Mouse (Mus musculus) neural tube, embryonic 12.5 days (tissue): ENCODE measurements around the gene Ttf2. TPM values are rescaled to one million over a fixed set of nuclear protein-coding genes. Genes with fewer than 3 reads are reported as not detected.

ENCODE experiments used
- ATAC-seq: fragments of 200-750 bp; cut with Nextera tagmentation; 2 replicates; pipeline ENCODE4 v1.8.0; 2017; ENCODE audit warnings: low read depth, mild to moderate bottlenecking, moderate TSS enrichment, moderate library complexity; ENCODE audit not compliant: low FRiP score
- H3K27ac ChIP-seq: fragments of 300-500 bp; sonication (generic); 2 replicates; pipeline ENCODE4 v1.5.1; 2016
- H3K27me3 ChIP-seq: fragments of 300-500 bp; sonication (generic); replicated peaks from 2 replicates; pipeline ENCODE4 v1.6.1; 2016; ENCODE audit warnings: mild to moderate bottlenecking
- H3K36me3 ChIP-seq: fragments of 300-500 bp; sonication (generic); 2 replicates; pipeline ENCODE4 v1.6.1; 2016; ENCODE audit warnings: mild to moderate bottlenecking
- H3K4me1 ChIP-seq: fragments of 300-500 bp; sonication (generic); 2 replicates; pipeline ENCODE4 v1.6.1; 2016
- H3K4me2 ChIP-seq: fragments of 300-500 bp; sonication (generic); replicated peaks from 2 replicates; pipeline ENCODE4 v1.6.1; 2016; ENCODE audit warnings: mild to moderate bottlenecking
- H3K4me3 ChIP-seq: fragments of 300-500 bp; sonication (generic); 2 replicates; pipeline ENCODE4 v1.5.1; 2016
- H3K9ac ChIP-seq: fragments of 300-500 bp; sonication (generic); 2 replicates; pipeline ENCODE4 v1.6.1; 2016; ENCODE audit warnings: mild to moderate bottlenecking
- H3K9me3 ChIP-seq: fragments of 300-500 bp; sonication (generic); 2 replicates; pipeline ENCODE4 v1.6.1; 2016; ENCODE audit warnings: mild to moderate bottlenecking
- WGBS: fragments of 180-500 bp; shearing (Covaris S2); methylation state at CpG from one replicate; pipeline ENCODE4 v1.1.7; 2016; 5-methylcytosine and 5-hydroxymethylcytosine counted together
- polyA plus RNA-seq: library from polyadenylated mRNA; unstranded; fragments of >200 nt; fragmentation: Nextera tagmentation; extraction: Ambion mirVana; gene quantifications from 2 replicates; pipeline ENCODE4 v1.2.1, GENCODE M21; 2016

The Ttf2 gene
- polyA plus RNA-seq, 1 experiment from 2014 or later, result 15.4 TPM

DNA sequence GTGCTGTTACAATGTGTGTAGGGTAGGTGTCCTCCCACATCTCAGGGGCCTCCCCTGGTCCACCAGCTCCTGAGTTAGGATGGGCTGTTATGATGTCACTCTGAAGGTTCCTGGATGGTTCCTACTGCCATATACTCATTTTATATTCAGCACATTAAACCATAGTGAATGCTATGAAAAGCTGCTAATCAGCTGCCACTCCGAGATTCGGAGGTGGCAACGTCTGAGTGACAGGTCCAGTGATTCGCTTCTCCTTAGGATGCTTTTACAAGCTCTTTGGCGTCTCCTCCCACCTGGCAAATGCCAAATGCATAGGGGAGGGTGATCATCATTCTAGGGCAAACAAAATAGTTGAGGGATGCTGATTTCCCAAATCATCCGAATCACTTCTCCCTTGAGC is 74.0 kb downstream of the Ttf2 start:
- no peaks in the 10 kb centered on the region for H3K4me1 ChIP-seq
- WGBS, result 86% methylated on average over 6 of the region's 6 CpGs
- no peaks in the 10 kb centered on the region for H3K27me3 ChIP-seq
- no peak overlapping the region for H3K4me3 ChIP-seq
- no peaks in the 10 kb centered on the region for H3K36me3 ChIP-seq
- H3K9ac ChIP-seq, result no peak overlapping the region
- no peaks in the 10 kb centered on the region for H3K9me3 ChIP-seq
- ATAC-seq, result no peak
- no peak overlapping the region for H3K27ac ChIP-seq
- no peak overlapping the region for H3K4me2 ChIP-seq

DNA sequence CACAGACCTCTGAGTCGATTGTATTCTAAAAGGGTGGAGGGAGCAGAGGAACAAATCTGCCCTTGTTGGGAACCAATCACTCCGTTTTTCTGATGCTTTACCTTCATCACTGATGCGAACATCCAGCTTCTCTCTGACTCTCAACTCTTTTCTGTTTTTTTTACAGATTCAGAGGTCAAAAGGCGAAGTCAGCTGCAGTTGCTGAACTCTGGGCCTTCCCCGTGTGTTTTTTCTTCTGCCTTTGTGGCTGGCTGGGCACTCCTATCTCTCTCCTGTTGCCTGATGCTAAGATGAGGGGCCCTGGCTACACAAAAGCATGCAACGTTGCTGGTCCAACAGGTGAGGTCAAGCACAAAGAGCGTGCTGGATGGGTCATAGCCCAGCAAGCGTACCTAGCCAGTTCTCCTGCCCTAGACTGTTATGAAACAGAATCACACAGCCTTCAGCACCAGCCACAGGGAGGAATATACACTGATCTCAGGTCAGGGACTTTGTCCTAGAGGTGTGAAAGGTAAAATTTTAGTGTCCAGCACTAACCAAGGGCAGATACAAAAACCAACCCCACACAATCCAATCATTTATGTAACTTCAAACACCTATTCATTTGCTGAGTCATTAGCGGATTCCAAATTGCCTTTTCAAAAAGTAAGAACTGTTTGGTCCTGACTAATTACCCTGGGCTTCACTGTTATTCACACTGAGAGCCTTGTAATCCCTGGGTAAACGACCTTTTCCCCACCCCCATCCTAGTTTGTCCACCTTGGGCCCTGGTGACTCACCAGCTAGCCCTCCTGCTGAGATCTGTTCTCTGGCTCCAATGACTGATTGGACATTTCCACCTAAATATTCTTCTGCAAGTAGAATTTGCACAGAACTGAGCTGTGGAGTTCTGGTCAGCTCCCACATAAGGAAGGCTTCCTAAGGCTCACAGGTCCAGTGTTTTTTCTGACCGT is 76.8 kb downstream of the Ttf2 start:
- H3K4me3 ChIP-seq, result no peak overlapping the region
- no peaks in the 10 kb centered on the region for H3K4me1 ChIP-seq
- no peaks in the 10 kb centered on the region for H3K27me3 ChIP-seq
- no peaks in the 10 kb centered on the region for H3K36me3 ChIP-seq
- H3K27ac ChIP-seq, result no peak overlapping the region
- H3K4me2 ChIP-seq, result no peak overlapping the region
- no peak for ATAC-seq
- H3K9ac ChIP-seq, result no peak overlapping the region
- no peaks in the 10 kb centered on the region for H3K9me3 ChIP-seq
- WGBS, result 59% methylated on average over 11 of the region's 11 CpGs

- no peak overlapping the region for H3K27ac ChIP-seq
- no peaks in the 10 kb centered on the region for H3K27me3 ChIP-seq
- ATAC-seq, result no peak
- WGBS, result 91% methylated on average over 3 of the region's 3 CpGs
- H3K9me3 ChIP-seq, result 0 out of 2 replicates have a peak, but pooled peaks cover 4% of the 10 kb centered on the region
- H3K36me3 ChIP-seq, result no peaks in the 10 kb centered on the region
- no peak overlapping the region for H3K4me3 ChIP-seq
- no peak overlapping the region for H3K4me2 ChIP-seq
- no peak overlapping the region for H3K9ac ChIP-seq
- H3K4me1 ChIP-seq, result no peaks in the 10 kb centered on the region
These were observed 79.1 kb downstream of the Ttf2 start for GRCm38 (mm10) chr3:100890406-100890805.

- Histone ChIP-seq H3K9me3 (0 out of 2 replicates have a peak, but pooled peaks cover 4% of the 10 kb centered on the region), H3K27me3 (no peaks in the 10 kb centered on the region), H3K9ac (no peak overlapping the region), H3K4me3 (no peak overlapping the region), H3K27ac (no peak overlapping the region), H3K36me3 (no peaks in the 10 kb centered on the region), H3K4me2 (no peak overlapping the region), H3K4me1 (no peaks in the 10 kb centered on the region)
- no peak for ATAC-seq
- WGBS, result 86% methylated on average over 1 of the region's 1 CpGs
These were observed 80.2 kb downstream of the Ttf2 start for GRCm38 (mm10) chr3:100889234-100889633.

Other genes starting within 250 kb of the Ttf2 start
- not detected in 2 replicates for gene Vtcn1, start 144.2 kb downstream of the Ttf2 start, polyA plus RNA-seq
- 6.4 and 8.6 TPM in 2 replicates for gene Trim45, start 47.5 kb downstream of the Ttf2 start, polyA plus RNA-seq
- 0.05 and 0.06 TPM in 2 replicates for gene Cd101, start 59.9 kb upstream of the Ttf2 start, polyA plus RNA-seq
- 3.0 and 3.1 TPM in 2 replicates for gene Ptgfrn, start 140.6 kb upstream of the Ttf2 start, polyA plus RNA-seq